Mouse (Mus musculus): ENCODE data around the gene Ppip5k2. TPM values are rescaled to one million over a fixed set of nuclear protein-coding genes. Genes with fewer than 3 reads are reported as not detected.
"Not testable (repeated sequence)": the region's sequence is repeated elsewhere in the genome, so short reads cannot be mapped to it uniquely, and the experiment has no call there.

Gene Ppip5k2
- polyA plus RNA-seq, 1 experiment from 2014 or later: 17.1 TPM

GRCm38 (mm10) chr1:97771727-97772126, 1.5 kb upstream of the Ppip5k2 start:
- no peak overlapping the region for H3K27ac ChIP-seq
- DNase-seq (ENCODE audit: low spot score) (no peak), ATAC-seq (replicated peaks; ENCODE audit: low FRiP score, low read depth) (no peak)
- H3K4me2 ChIP-seq (ENCODE audit: low read length): no peak overlapping the region
- WGBS: 88% methylated on average over 5 of the region's 5 CpGs
- H3K27me3 ChIP-seq (ENCODE audit: insufficient read depth, low read length): no peaks in the 10 kb centered on the region
- H3K9ac ChIP-seq (ENCODE audit: low read depth, low read length): no peak overlapping the region
- H3K4me3 ChIP-seq (replicated peaks; ENCODE audit: low read depth, low read length): no peak overlapping the region
- no peaks in the 10 kb centered on the region for H3K4me1 ChIP-seq (replicated peaks; ENCODE audit: insufficient read depth, low read length)
- no peaks in the 10 kb centered on the region for H3K36me3 ChIP-seq (ENCODE audit: insufficient read depth, low read length)
- H3K9me3 ChIP-seq (replicated peaks; ENCODE audit: low read length): no peaks in the 10 kb centered on the region
- no peak for TF ChIP-seq CTCF (IDR thresholded peaks at IDR 0.05; ENCODE audit: low read depth)

GRCm38 (mm10) chr1:97771118-97771517, 907 bp upstream of the Ppip5k2 start:
- WGBS: 66% methylated on average over 7 of the region's 7 CpGs
- ATAC-seq (replicated peaks; ENCODE audit: low FRiP score, low read depth) (no peak), DNase-seq (ENCODE audit: low spot score) (no peak)
- Histone ChIP-seq H3K27ac (no peak overlapping the region), H3K4me3 (replicated peaks; ENCODE audit: low read depth, low read length) (peak overlapping the region; percentile 83; the same call in 1 of the 2 replicates), H3K36me3 (ENCODE audit: insufficient read depth, low read length) (no peaks in the 10 kb centered on the region), H3K4me1 (replicated peaks; ENCODE audit: insufficient read depth, low read length) (no peaks in the 10 kb centered on the region), H3K4me2 (ENCODE audit: low read length) (peak overlapping the region; percentile 72; the same call in 1 of the 2 replicates), H3K9me3 (replicated peaks; ENCODE audit: low read length) (no peaks in the 10 kb centered on the region), H3K27me3 (ENCODE audit: insufficient read depth, low read length) (no peaks in the 10 kb centered on the region), H3K9ac (ENCODE audit: low read depth, low read length) (no peak overlapping the region)
- TF ChIP-seq CTCF (IDR thresholded peaks at IDR 0.05; ENCODE audit: low read depth): no peak

GRCm38 (mm10) chr1:97769294-97769903, 812 bp downstream of the Ppip5k2 start:
- WGBS: under 1% methylated on average over 39 of the region's 40 CpGs
- peak overlapping the region; percentile 83 for H3K4me3 ChIP-seq (replicated peaks; ENCODE audit: low read depth, low read length)
- no peak for TF ChIP-seq CTCF (IDR thresholded peaks at IDR 0.05; ENCODE audit: low read depth)

GRCm38 (mm10) chr1:97768906-97769293, 1.3 kb downstream of the Ppip5k2 start:
- H3K4me2 ChIP-seq (ENCODE audit: low read length): peak overlapping the region; percentile 82
- WGBS: 11% methylated on average over 7 of the region's 7 CpGs
- no peaks in the 10 kb centered on the region for H3K36me3 ChIP-seq (ENCODE audit: insufficient read depth, low read length)
- DNase-seq (ENCODE audit: low spot score) (no peak), ATAC-seq (replicated peaks; ENCODE audit: low FRiP score, low read depth) (no peak)
- peak overlapping the region; percentile 83 for H3K4me3 ChIP-seq (replicated peaks; ENCODE audit: low read depth, low read length)
- no peaks in the 10 kb centered on the region for H3K4me1 ChIP-seq (replicated peaks; ENCODE audit: insufficient read depth, low read length)
- no peak for TF ChIP-seq CTCF (IDR thresholded peaks at IDR 0.05; ENCODE audit: low read depth)
- H3K9me3 ChIP-seq (replicated peaks; ENCODE audit: low read length): no peaks in the 10 kb centered on the region
- peak overlapping the region; percentile 70 for H3K9ac ChIP-seq (ENCODE audit: low read depth, low read length)
- peak overlapping the region; percentile 78; the same call in 1 of the 2 replicates for H3K27ac ChIP-seq
- no peaks in the 10 kb centered on the region for H3K27me3 ChIP-seq (ENCODE audit: insufficient read depth, low read length)

More at GRCm38 (mm10) chr1:97769294-97769903, 812 bp downstream of the Ppip5k2 start:
- peak; percentile 55; the same call in 1 of the 2 replicates for ATAC-seq (replicated peaks; ENCODE audit: low FRiP score, low read depth)
- Histone ChIP-seq H3K27me3 (ENCODE audit: insufficient read depth, low read length) (no peaks in the 10 kb centered on the region), H3K9me3 (replicated peaks; ENCODE audit: low read length) (no peaks in the 10 kb centered on the region), H3K4me2 (ENCODE audit: low read length) (peak overlapping the region; percentile 82), H3K4me1 (replicated peaks; ENCODE audit: insufficient read depth, low read length) (no peaks in the 10 kb centered on the region), H3K36me3 (ENCODE audit: insufficient read depth, low read length) (no peaks in the 10 kb centered on the region), H3K27ac (peak overlapping the region; percentile 78), H3K9ac (ENCODE audit: low read depth, low read length) (peak overlapping the region; percentile 70)
- peak; percentile 39 for DNase-seq (ENCODE audit: low spot score)

GRCm38 (mm10) chr1:97768089-97768488, 2.1 kb downstream of the Ppip5k2 start:
- Histone ChIP-seq H3K4me1 (replicated peaks; ENCODE audit: insufficient read depth, low read length) (no peaks in the 10 kb centered on the region), H3K9ac (ENCODE audit: low read depth, low read length) (no peak overlapping the region), H3K27ac (no peak overlapping the region), H3K4me3 (replicated peaks; ENCODE audit: low read depth, low read length) (no peak overlapping the region), H3K27me3 (ENCODE audit: insufficient read depth, low read length) (no peaks in the 10 kb centered on the region), H3K4me2 (ENCODE audit: low read length) (peak overlapping the region; percentile 82), H3K9me3 (replicated peaks; ENCODE audit: low read length) (no peaks in the 10 kb centered on the region), H3K36me3 (ENCODE audit: insufficient read depth, low read length) (no peaks in the 10 kb centered on the region)
- no peak for TF ChIP-seq CTCF (IDR thresholded peaks at IDR 0.05; ENCODE audit: low read depth)
- ATAC-seq (replicated peaks; ENCODE audit: low FRiP score, low read depth) (no peak), DNase-seq (ENCODE audit: low spot score) (peak; percentile 4)
- 86% methylated on average over 2 of the region's 2 CpGs for whole genome bisulfite sequencing

- not testable (repeated sequence) for H3K9ac ChIP-seq (ENCODE audit: low read depth, low read length); H3K36me3 ChIP-seq (ENCODE audit: insufficient read depth, low read length); H3K4me3 ChIP-seq (replicated peaks; ENCODE audit: low read depth, low read length); H3K4me1 ChIP-seq (replicated peaks; ENCODE audit: insufficient read depth, low read length); H3K4me2 ChIP-seq (ENCODE audit: low read length); H3K27ac ChIP-seq; H3K9me3 ChIP-seq (replicated peaks; ENCODE audit: low read length); H3K27me3 ChIP-seq (ENCODE audit: insufficient read depth, low read length); ATAC-seq (replicated peaks; ENCODE audit: low FRiP score, low read depth); DNase-seq (ENCODE audit: low spot score)
- WGBS: 84% methylated on average over 4 of the region's 4 CpGs
These were observed 4.5 kb downstream of the Ppip5k2 start for GRCm38 (mm10) chr1:97765712-97766111.

- ATAC-seq (replicated peaks; ENCODE audit: low FRiP score, low read depth) (no peak), DNase-seq (ENCODE audit: low spot score) (no peak)
- Histone ChIP-seq H3K4me1 (replicated peaks; ENCODE audit: insufficient read depth, low read length) (no peaks in the 10 kb centered on the region), H3K9me3 (replicated peaks; ENCODE audit: low read length) (no peaks in the 10 kb centered on the region), H3K27ac (no peak overlapping the region), H3K4me2 (ENCODE audit: low read length) (no peak overlapping the region), H3K27me3 (ENCODE audit: insufficient read depth, low read length) (no peaks in the 10 kb centered on the region), H3K9ac (ENCODE audit: low read depth, low read length) (no peak overlapping the region), H3K4me3 (replicated peaks; ENCODE audit: low read depth, low read length) (no peak overlapping the region), H3K36me3 (ENCODE audit: insufficient read depth, low read length) (no peaks in the 10 kb centered on the region)
- WGBS: 91% methylated on average over 6 of the region's 6 CpGs
- TF ChIP-seq CTCF (IDR thresholded peaks at IDR 0.05; ENCODE audit: low read depth): no peak
These were observed 8.7 kb downstream of the Ppip5k2 start for GRCm38 (mm10) chr1:97761477-97761876.

Data from kidney, postnatal 0 days (tissue).